Mouse (Mus musculus): ENCODE data around the gene Tmco4.

Tmco4 gene

DNA sequence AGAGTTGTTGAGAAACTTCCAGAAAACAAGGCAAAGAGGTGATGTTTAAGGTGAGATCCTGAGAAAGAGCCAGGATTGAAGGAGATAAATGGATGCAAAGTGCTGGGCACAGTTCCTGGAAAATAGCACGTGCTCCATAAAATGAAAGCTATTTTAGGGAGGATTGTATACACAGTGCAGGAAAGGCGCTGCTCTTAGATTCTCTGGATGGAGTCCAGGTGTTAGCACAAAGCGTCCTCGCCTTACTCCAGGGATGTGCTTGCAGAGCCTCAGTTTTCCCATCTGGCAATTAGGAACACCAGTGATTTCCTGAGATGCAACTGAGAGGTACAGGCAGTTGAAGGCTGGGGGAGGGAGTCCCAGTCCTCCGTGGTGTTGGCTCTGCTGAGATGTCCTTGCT is 123.5 kb downstream of the Tmco4 start:
- DNase-seq, result no peak

DNA sequence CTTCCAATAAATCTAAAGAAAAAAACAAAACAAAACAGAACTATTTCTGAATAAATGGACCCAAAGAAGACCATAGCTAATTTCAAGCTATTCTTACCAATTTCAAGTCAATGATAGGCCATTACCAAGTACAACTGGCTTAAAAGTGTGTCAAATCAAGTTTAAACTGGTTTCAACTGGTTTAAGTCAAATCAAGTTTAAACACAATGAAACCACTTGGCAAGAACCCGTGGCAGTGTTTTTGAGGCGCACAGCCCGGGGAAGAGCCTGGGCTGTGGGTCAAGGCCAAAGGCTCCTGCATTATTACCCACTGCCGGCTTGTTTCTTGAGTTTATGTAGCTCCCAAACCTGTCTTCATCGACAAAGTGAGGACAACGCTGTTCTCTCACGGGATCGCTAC is 127.6 kb downstream of the Tmco4 start:
- no peak for DNase-seq

DNA sequence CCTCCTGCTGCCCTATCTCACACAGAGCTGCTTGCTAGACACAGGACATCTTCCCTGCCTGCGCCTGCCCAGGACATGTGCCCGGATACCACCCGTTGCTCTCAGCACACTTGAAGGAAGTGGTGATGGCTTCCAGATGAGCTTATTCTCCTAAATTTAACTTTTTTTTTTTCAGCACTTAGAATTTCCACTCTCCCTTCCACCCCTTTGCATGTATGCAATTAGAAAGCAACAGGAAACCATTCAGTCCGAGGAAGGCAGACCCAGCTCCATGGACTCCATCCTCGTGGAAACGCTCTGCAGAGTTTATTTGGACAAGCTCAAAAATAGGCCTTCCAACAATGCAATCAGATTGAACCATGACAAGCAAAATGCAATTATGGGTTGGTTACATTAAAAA is 128.9 kb downstream of the Tmco4 start:
- no peak for DNase-seq

DNA sequence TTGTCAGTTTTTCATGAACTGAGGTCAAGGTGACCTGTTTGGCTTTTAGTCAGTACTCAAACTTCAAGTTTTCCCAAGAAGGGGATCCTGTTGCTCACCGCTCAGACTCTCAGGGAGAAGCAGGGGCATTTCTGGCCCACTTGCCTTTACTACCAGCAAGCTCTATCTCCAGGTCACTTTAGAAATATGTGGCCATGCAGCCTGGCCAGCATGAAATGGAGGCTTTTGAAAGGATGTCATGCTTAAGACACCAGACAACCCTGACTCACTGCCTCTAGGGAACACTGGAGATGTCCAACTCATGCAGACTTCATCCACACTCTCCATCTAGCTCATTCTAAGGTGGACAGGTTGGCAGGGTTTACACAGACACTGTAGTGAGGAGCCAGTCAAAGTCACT is 132.8 kb downstream of the Tmco4 start:
- no peak for DNase-seq

Measured in cerebellum, adult 9-10 months (tissue).